Mouse (Mus musculus): ENCODE results near the gene Cntn5. TPM values are rescaled to one million over a fixed set of nuclear protein-coding genes. Genes with fewer than 3 reads are reported as not detected.

Cntn5 gene
- polyA plus RNA-seq, 1 experiment from 2014 or later = 0.41 TPM

DNA sequence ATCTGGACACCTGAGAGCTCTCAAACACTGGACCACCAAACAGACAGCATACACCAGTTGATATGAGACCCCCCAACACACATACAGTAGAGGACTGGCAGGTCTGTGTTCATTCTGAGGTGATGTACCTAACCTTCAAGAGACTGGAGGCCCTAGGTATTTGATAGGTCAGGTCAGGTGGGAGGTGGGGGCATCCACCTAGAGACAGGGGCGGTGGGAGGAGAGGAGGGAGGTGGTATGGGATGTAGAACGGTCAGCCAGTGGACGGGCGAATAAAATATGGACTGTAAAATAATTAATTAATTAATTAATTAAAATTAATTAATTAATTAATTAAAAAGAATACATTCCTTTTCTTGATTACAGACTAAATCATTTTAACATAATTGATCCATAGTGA is 182.5 kb downstream of the Cntn5 start:
- Histone ChIP-seq H3K9ac (no peak overlapping the region), H3K4me2 (no peak overlapping the region), H3K4me3 (replicated peaks) (no peak overlapping the region), H3K27me3 (replicated peaks) (no peaks in the 10 kb centered on the region), H3K9me3 (no peaks in the 10 kb centered on the region), H3K4me1 (no peaks in the 10 kb centered on the region), H3K36me3 (no peaks in the 10 kb centered on the region), H3K27ac (no peak overlapping the region)
- 87% methylated on average over 4 of the region's 4 CpGs for WGBS
- ATAC-seq (ENCODE audit: insufficient read depth, low FRiP score, low read depth) = no peak

- Histone ChIP-seq H3K9ac (no peak overlapping the region), H3K4me3 (replicated peaks) (no peak overlapping the region), H3K27ac (no peak overlapping the region), H3K4me2 (no peak overlapping the region), H3K27me3 (replicated peaks) (no peaks in the 10 kb centered on the region), H3K4me1 (no peaks in the 10 kb centered on the region), H3K9me3 (no peaks in the 10 kb centered on the region), H3K36me3 (no peaks in the 10 kb centered on the region)
- ATAC-seq (ENCODE audit: insufficient read depth, low FRiP score, low read depth) = no peak
- WGBS = 66% methylated on average over 3 of the region's 3 CpGs
Measured at GRCm38 (mm10) chr9:10718986-10719385, 185.6 kb downstream of the Cntn5 start.

DNA sequence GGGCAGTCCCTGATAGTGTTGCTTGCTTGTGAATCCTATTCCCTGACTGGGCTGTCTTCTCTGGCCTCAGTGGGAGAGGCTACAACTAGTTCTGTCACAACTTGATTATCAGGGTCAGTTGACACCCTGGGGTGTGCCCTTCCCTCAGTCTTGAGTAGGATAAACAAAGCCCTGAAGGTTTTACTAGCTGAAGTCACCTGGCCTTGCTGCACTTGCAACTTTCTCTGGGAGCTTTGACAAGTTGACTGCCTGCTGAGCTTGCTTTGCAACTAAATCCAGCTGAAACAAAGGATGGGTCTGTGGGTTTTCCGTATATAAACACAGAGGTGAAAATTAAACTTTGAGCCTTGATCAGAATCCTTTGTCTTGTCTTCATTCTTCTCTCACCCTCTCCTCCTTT is 190.9 kb downstream of the Cntn5 start:
- no peak for ATAC-seq (ENCODE audit: insufficient read depth, low FRiP score, low read depth)
- WGBS = 16% methylated on average over 1 of the region's 1 CpGs

GRCm38 (mm10) chr9:10681646-10682045 is 222.9 kb downstream of the Cntn5 start:
- Histone ChIP-seq H3K27ac (no peak overlapping the region), H3K27me3 (replicated peaks) (no peaks in the 10 kb centered on the region), H3K4me2 (no peak overlapping the region), H3K9ac (no peak overlapping the region), H3K4me1 (no peaks in the 10 kb centered on the region), H3K9me3 (no peaks in the 10 kb centered on the region), H3K36me3 (no peaks in the 10 kb centered on the region), H3K4me3 (replicated peaks) (no peak overlapping the region)
- ATAC-seq (ENCODE audit: insufficient read depth, low FRiP score, low read depth) = no peak

More for the DNA sequence above, 190.9 kb downstream of the Cntn5 start:
- H3K9me3 ChIP-seq = no peaks in the 10 kb centered on the region
- no peak overlapping the region for H3K27ac ChIP-seq
- H3K4me1 ChIP-seq = no peaks in the 10 kb centered on the region
- H3K9ac ChIP-seq = no peak overlapping the region
- H3K4me2 ChIP-seq = no peak overlapping the region
- H3K27me3 ChIP-seq (replicated peaks) = no peaks in the 10 kb centered on the region
- no peak overlapping the region for H3K4me3 ChIP-seq (replicated peaks)
- H3K36me3 ChIP-seq = no peaks in the 10 kb centered on the region

- Histone ChIP-seq H3K9me3 (no peaks in the 10 kb centered on the region), H3K4me3 (replicated peaks) (no peak overlapping the region), H3K27me3 (replicated peaks) (no peaks in the 10 kb centered on the region), H3K9ac (no peak overlapping the region), H3K4me2 (no peak overlapping the region), H3K36me3 (no peaks in the 10 kb centered on the region), H3K4me1 (no peaks in the 10 kb centered on the region), H3K27ac (no peak overlapping the region)
- 79% methylated on average over 3 of the region's 3 CpGs for WGBS
- ATAC-seq (ENCODE audit: insufficient read depth, low FRiP score, low read depth) = no peak
Measured at GRCm38 (mm10) chr9:10681181-10681580, 223.4 kb downstream of the Cntn5 start.

- 62% methylated on average over 3 of the region's 3 CpGs for WGBS
- ATAC-seq (ENCODE audit: insufficient read depth, low FRiP score, low read depth) = no peak
- no peak overlapping the region for H3K27ac ChIP-seq
Measured at GRCm38 (mm10) chr9:10668676-10669075, 235.9 kb downstream of the Cntn5 start.

DNA sequence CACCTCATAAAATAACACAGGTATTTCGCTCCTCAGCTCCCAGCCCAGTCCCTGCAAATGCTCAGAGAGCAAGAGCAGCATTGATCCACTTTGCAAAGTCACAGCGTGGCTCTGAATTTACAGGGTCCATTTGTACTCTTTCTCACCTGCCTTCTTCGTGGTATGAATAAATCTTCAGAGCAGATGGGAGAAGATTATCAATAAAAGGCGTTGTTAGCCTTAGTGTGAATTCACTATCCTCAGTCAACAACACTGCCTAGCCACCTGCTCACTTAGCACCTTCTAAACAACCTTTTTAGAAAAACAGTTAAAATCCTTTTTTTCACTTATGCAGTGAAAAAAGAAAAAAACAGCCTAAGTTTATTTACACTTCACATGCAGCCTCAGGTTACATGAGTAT is 237.1 kb downstream of the Cntn5 start:
- no peak for ATAC-seq (ENCODE audit: insufficient read depth, low FRiP score, low read depth)
- Histone ChIP-seq H3K4me3 (replicated peaks) (no peak overlapping the region), H3K9ac (no peak overlapping the region), H3K27me3 (replicated peaks) (no peaks in the 10 kb centered on the region), H3K4me2 (no peak overlapping the region), H3K4me1 (no peaks in the 10 kb centered on the region), H3K36me3 (no peaks in the 10 kb centered on the region), H3K9me3 (no peaks in the 10 kb centered on the region), H3K27ac (no peak overlapping the region)
- 42% methylated on average over 4 of the region's 4 CpGs for WGBS

More at GRCm38 (mm10) chr9:10668676-10669075, 235.9 kb downstream of the Cntn5 start:
- Histone ChIP-seq H3K4me2 (no peak overlapping the region), H3K9ac (no peak overlapping the region), H3K27me3 (replicated peaks) (no peaks in the 10 kb centered on the region), H3K4me3 (replicated peaks) (no peak overlapping the region), H3K4me1 (no peaks in the 10 kb centered on the region), H3K36me3 (no peaks in the 10 kb centered on the region), H3K9me3 (no peaks in the 10 kb centered on the region)

- H3K36me3 ChIP-seq = no peaks in the 10 kb centered on the region
Measured at GRCm38 (mm10) chr9:10665756-10666155, 238.8 kb downstream of the Cntn5 start.

GRCm38 (mm10) chr9:10663101-10663500 is 241.5 kb downstream of the Cntn5 start:
- no peaks in the 10 kb centered on the region for H3K9me3 ChIP-seq
- 58% methylated on average over 2 of the region's 2 CpGs for WGBS
- ATAC-seq (ENCODE audit: insufficient read depth, low FRiP score, low read depth) = no peak

More at GRCm38 (mm10) chr9:10665756-10666155, 238.8 kb downstream of the Cntn5 start:
- H3K27ac ChIP-seq = no peak overlapping the region
- no peaks in the 10 kb centered on the region for H3K27me3 ChIP-seq (replicated peaks)
- no peak overlapping the region for H3K4me2 ChIP-seq
- ATAC-seq (ENCODE audit: insufficient read depth, low FRiP score, low read depth) = no peak
- H3K4me1 ChIP-seq = no peaks in the 10 kb centered on the region
- no peaks in the 10 kb centered on the region for H3K9me3 ChIP-seq
- H3K9ac ChIP-seq = no peak overlapping the region
- no peak overlapping the region for H3K4me3 ChIP-seq (replicated peaks)

DNA sequence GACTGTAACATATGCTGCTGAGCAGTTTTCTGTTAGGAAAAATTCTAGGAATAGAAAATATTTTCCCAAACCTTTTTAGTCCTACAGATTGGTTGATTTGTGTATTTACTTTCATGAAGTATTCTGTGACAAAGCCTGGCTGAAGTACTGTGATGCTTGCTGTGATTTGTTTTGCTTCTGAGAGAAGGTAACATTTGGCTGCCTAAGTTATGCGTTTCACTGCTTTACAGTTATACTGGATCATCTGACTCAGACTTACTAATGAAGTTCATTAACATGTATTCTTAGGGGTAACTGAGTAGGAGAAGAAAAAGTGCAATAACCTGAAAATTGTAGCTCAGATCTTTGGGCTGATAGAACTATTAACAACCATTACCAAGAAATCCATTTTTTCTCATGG is 245.1 kb downstream of the Cntn5 start:
- no peak overlapping the region for H3K9ac ChIP-seq
- no peaks in the 10 kb centered on the region for H3K4me1 ChIP-seq
- H3K27ac ChIP-seq = no peak overlapping the region
- H3K36me3 ChIP-seq = no peaks in the 10 kb centered on the region
- no peak for ATAC-seq (ENCODE audit: insufficient read depth, low FRiP score, low read depth)
- 76% methylated on average over 1 of the region's 1 CpGs for WGBS
- H3K27me3 ChIP-seq (replicated peaks) = no peaks in the 10 kb centered on the region
- no peaks in the 10 kb centered on the region for H3K9me3 ChIP-seq
- H3K4me3 ChIP-seq (replicated peaks) = no peak overlapping the region
- no peak overlapping the region for H3K4me2 ChIP-seq

More at GRCm38 (mm10) chr9:10663101-10663500, 241.5 kb downstream of the Cntn5 start:
- H3K27ac ChIP-seq = no peak overlapping the region
- H3K4me3 ChIP-seq (replicated peaks) = no peak overlapping the region
- H3K9ac ChIP-seq = no peak overlapping the region
- no peaks in the 10 kb centered on the region for H3K27me3 ChIP-seq (replicated peaks)
- H3K4me1 ChIP-seq = no peaks in the 10 kb centered on the region
- H3K4me2 ChIP-seq = no peak overlapping the region
- no peaks in the 10 kb centered on the region for H3K36me3 ChIP-seq

DNA sequence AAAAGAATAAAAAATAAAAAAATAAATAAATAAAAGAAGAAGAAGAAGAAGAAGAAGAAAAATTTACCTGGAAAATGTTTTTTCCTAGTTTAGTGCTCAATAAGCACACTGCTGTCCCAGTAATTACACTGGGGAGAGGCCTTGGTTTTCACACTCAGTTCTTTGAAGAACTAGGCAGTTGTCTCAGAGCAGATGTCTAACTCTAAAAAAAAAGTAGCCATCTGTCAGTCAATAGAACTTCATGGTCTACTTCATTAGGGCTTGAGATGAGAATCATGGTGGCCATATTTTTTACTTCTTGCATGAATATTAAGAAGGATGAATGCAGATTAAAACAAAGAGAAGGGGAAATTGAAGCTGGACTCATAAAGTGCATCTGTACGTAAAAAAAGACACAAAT is 246.5 kb downstream of the Cntn5 start:
- no peak overlapping the region for H3K4me3 ChIP-seq (replicated peaks)
- ATAC-seq (ENCODE audit: insufficient read depth, low FRiP score, low read depth) = no peak
- no peaks in the 10 kb centered on the region for H3K27me3 ChIP-seq (replicated peaks)
- H3K4me2 ChIP-seq = no peak overlapping the region
- H3K9me3 ChIP-seq = no peaks in the 10 kb centered on the region
- WGBS = 88% methylated on average over 1 of the region's 1 CpGs
- no peak overlapping the region for H3K9ac ChIP-seq
- no peaks in the 10 kb centered on the region for H3K36me3 ChIP-seq
- no peaks in the 10 kb centered on the region for H3K4me1 ChIP-seq
- H3K27ac ChIP-seq = no peak overlapping the region

DNA sequence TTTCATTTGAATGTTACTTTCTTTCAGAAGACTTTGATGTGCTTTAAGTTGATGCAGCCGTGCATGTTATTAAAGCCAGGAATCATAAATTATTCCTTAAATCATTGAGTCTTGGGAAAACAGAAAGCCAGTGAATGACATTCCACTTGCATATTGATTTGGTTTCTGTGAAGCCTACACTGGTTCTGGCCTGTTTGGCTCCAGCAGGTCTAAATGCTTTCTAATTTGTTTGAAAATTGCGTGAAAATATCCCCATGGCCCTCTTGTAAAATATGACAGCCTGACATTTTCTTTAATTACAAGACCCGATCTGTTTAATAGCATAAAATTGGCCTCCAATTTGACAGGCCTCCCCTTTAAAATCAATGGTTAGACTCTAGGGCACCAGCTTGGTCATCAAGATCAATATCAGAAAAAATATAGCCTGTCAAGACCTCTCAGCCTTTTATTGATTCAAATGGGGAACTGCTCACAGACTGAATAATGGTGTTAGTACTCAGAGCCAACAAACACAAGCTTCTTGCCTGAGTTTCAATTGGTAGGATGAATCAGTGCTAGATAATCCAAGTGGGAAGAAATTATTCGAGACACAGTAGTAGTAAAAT is 247.3 kb downstream of the Cntn5 start:
- WGBS = 68% methylated on average over 4 of the region's 4 CpGs
- no peak for ATAC-seq (ENCODE audit: insufficient read depth, low FRiP score, low read depth)
- H3K36me3 ChIP-seq = no peaks in the 10 kb centered on the region
- H3K27ac ChIP-seq = no peak overlapping the region
- no peak overlapping the region for H3K4me2 ChIP-seq
- no peaks in the 10 kb centered on the region for H3K9me3 ChIP-seq
- no peaks in the 10 kb centered on the region for H3K4me1 ChIP-seq
- H3K27me3 ChIP-seq (replicated peaks) = no peaks in the 10 kb centered on the region
- no peak overlapping the region for H3K9ac ChIP-seq
- no peak overlapping the region for H3K4me3 ChIP-seq (replicated peaks)

GRCm38 (mm10) chr9:10650632-10651031 is 253.9 kb downstream of the Cntn5 start:
- no peaks in the 10 kb centered on the region for H3K9me3 ChIP-seq
- no peak for ATAC-seq (ENCODE audit: insufficient read depth, low FRiP score, low read depth)
- no peaks in the 10 kb centered on the region for H3K36me3 ChIP-seq
- H3K4me1 ChIP-seq = no peaks in the 10 kb centered on the region
- no peak overlapping the region for H3K4me2 ChIP-seq
- no peak overlapping the region for H3K27ac ChIP-seq
- no peak overlapping the region for H3K4me3 ChIP-seq (replicated peaks)
- no peak overlapping the region for H3K9ac ChIP-seq
- 78% methylated on average over 1 of the region's 1 CpGs for WGBS
- H3K27me3 ChIP-seq (replicated peaks) = no peaks in the 10 kb centered on the region
